Mouse (Mus musculus): ENCODE data around the gene Slc1a7.

DNA sequence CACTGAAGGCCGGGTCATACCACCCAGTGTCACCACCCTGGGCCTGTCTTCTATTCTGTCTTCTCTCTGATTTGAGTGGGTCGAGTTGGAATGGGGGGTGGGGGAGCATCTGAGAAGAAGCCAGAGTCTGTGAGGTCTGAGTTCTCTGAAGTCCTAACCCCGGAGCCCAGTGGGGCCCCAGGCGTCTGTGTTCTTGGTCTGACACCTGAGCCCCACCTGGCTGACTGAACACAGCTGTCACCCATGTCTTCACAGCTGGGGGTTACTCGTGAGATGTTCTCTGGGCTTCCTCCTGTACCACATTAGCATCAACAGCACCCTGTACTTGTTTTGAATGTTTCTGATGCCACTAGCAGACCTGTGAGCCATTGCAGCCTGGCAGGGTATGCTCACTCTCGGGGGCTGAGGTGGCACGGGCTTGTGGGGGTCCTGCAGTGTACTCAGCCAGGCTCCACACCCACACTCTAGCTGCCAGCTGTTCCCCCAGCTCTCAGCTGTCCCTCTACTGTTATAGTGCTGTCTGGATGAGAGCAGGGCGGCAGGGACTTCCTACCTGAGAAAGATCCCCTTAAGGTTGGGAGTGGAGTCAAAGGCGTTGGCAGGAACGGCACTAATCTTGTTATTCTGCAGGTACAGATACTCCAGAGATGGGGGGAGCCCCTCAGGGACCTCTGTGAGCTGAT, 50.2 kb downstream of the Slc1a7 start:
- TF ChIP-seq CTCF (IDR thresholded peaks at IDR 0.05) (no peak), POLR2A (IDR thresholded peaks at IDR 0.05; ENCODE audit: insufficient read depth, low read depth, low read length) (no peak), EP300 (IDR thresholded peaks at IDR 0.05; ENCODE audit: insufficient read depth, low read depth, low read length) (no peak)
